Comparison of ENCODE assay signal across 8 mouse cellular contexts in genomic region chr19:16132865-16133720, GRCm38 (mm10). TPM values are rescaled to one million over a fixed set of nuclear protein-coding genes. Genes with fewer than 3 reads are reported as not detected.
DNase-seq lines count a peak whose midpoint lies in the region; ATAC-seq lines count a peak whose summit lies in the region.

No protein-coding gene starts in this region.

- peak; percentile 43 for ATAC-seq in activated CD4-positive, CD25-positive, alpha-beta regulatory T cell, adult 4 months
- ATAC-seq in intestine, embryonic 14.5 days (replicated peaks; ENCODE audit: low FRiP score, low TSS enrichment, low read depth) = peak; percentile 61

- peaks cover 38% of the 10 kb centered on the region for H3K4me1 ChIP-seq in intestine, embryonic 14.5 days (replicated peaks; ENCODE audit: control insufficient read depth, insufficient read depth, low read length)

- no peaks in the 10 kb centered on the region for H3K27me3 ChIP-seq in intestine, embryonic 14.5 days (replicated peaks; ENCODE audit: control insufficient read depth, insufficient read depth, low read length)

- H3K36me3 ChIP-seq in intestine, embryonic 14.5 days (ENCODE audit: control insufficient read depth, insufficient read depth, low read length) = no peaks in the 10 kb centered on the region

- H3K4me3 ChIP-seq in intestine, embryonic 14.5 days (ENCODE audit: low read depth, low read length) = peak overlapping the region; percentile 89

- WGBS in intestine, embryonic 14.5 days = under 1% methylated on average over 92 of the region's 139 CpGs

- H3K9me3 ChIP-seq in intestine, embryonic 14.5 days (ENCODE audit: control insufficient read depth, low read length) = no peaks in the 10 kb centered on the region

- intact Hi-C loops in left cerebral cortex, postnatal 36 days (cut with DNase I) = loop anchor here (1.0 to 5.0 kb wide), 5 partner anchors 34 to 204 kb away; no protein-coding TSS in a partner anchor

- peak overlapping the region; percentile 98 for H3K9ac ChIP-seq in intestine, embryonic 14.5 days (ENCODE audit: low read length)

- peak; percentile 41 to 64 for DNase-seq in cerebellum, postnatal 4 days (ENCODE audit: low spot score in 2 of 2)
- peak; percentile 77 for DNase-seq in gastrocnemius, postnatal 10 days
- DNase-seq in intestine, embryonic 14.5 days (ENCODE audit: low spot score) = peak; percentile 83
- peak; percentile 67 to 79 for DNase-seq in left cerebral cortex, postnatal 36 days (ENCODE audit: low spot score in 2 of 2)
- peak; percentile 68 for DNase-seq in mesoderm, embryonic 11.5 days (ENCODE audit: low read depth, low spot score)
- DNase-seq in right cerebral cortex, postnatal 36 days (ENCODE audit: low spot score in 2 of 2) = peak; percentile 35 to 49
- peak; percentile 64 for DNase-seq in yolk sac, embryonic 10.5 days (ENCODE audit: low spot score)

- peak overlapping the region; percentile 99 for H3K27ac ChIP-seq in intestine, embryonic 14.5 days (ENCODE audit: low read depth)

- H3K4me2 ChIP-seq in intestine, embryonic 14.5 days (ENCODE audit: low read length) = peak overlapping the region; percentile 62

RNA-seq across cellular contexts. Expression of gene Gnaq, which starts 0.5 kb away (rescaled TPM):
- polyA plus RNA-seq in activated CD4-positive, CD25-positive, alpha-beta regulatory T cell, adult 4 months (2017; shearing (Covaris generic)) = 10 to 100 TPM; 18.3 to 23.3 TPM
- total RNA-seq in gastrocnemius, postnatal 10 days (2021) = 10 to 100 TPM; 23.7 to 29.4 TPM
- polyA plus RNA-seq in intestine, embryonic 14.5 days (2014; fragmentation: Nextera tagmentation; extraction: Ambion mirVana) = 18.4 and 18.8 TPM in 2 replicates
- 100 to 1,000 TPM; 161 to 168 TPM for total RNA-seq in left cerebral cortex, postnatal 36 days (2021)

Comparison
In these comparisons a context has a peak if more than half of its experiments do, and no peak if none do; other contexts are left out.
1. Peak in every context shown above with its lines: DNase-seq, ATAC-seq, H3K4me3 ChIP-seq and H3K27ac ChIP-seq.
2. RNA of gene Gnaq, which starts 0.5 kb away (total RNA-seq): 161 to 168 TPM in left cerebral cortex, postnatal 36 days; 23.7 to 29.4 TPM in gastrocnemius, postnatal 10 days; every median in the first group is over 4 times any median in the second.